Mouse (Mus musculus) heart, postnatal 0 days (tissue): Measurements from ENCODE around the gene Atp2b1. TPM values are rescaled to one million over a fixed set of nuclear protein-coding genes. Genes with fewer than 3 reads are reported as not detected.

Experiments used
- ATAC-seq: fragments of 200-750 bp; cut with Nextera tagmentation; 2 replicates; pipeline ENCODE4 v1.8.0; 2017; ENCODE audit warnings: low read depth, moderate number of reproducible peaks, moderate library complexity; ENCODE audit not compliant: insufficient read depth
- DNase-seq: peaks from one replicate; pipeline ENCODE4 v3.0.0-alpha.2; 2016; ENCODE audit warnings: low spot score
- H3K27ac ChIP-seq: fragments of 300-500 bp; sonication (generic); 2 replicates; pipeline ENCODE4 v1.5.1; 2014; ENCODE audit warnings: low read depth, mild to moderate bottlenecking
- H3K27me3 ChIP-seq: fragments of 300-500 bp; sonication (generic); 2 replicates; pipeline ENCODE4 v1.6.1; 2014; ENCODE audit warnings: low read length, mixed read lengths; ENCODE audit not compliant: control insufficient read depth, insufficient read depth
- H3K36me3 ChIP-seq: fragments of 300-500 bp; sonication (generic); replicated peaks from 2 replicates; pipeline ENCODE4 v1.6.1; 2014; ENCODE audit warnings: low read length, mixed read lengths; ENCODE audit not compliant: control insufficient read depth, insufficient read depth
- H3K4me1 ChIP-seq: fragments of 300-500 bp; sonication (generic); 2 replicates; pipeline ENCODE4 v1.6.1; 2014; ENCODE audit warnings: antibody characterized with exemption; ENCODE audit not compliant: control insufficient read depth, insufficient read depth
- H3K4me2 ChIP-seq: fragments of 300-500 bp; sonication (generic); 2 replicates; pipeline ENCODE4 v1.6.1; 2014; ENCODE audit warnings: low read depth, mild to moderate bottlenecking, low read length, moderate library complexity
- H3K4me3 ChIP-seq: fragments of 300-500 bp; sonication (generic); 2 replicates; pipeline ENCODE4 v1.5.1; 2014; ENCODE audit warnings: low read depth, low read length
- H3K9ac ChIP-seq: fragments of 300-500 bp; sonication (generic); replicated peaks from 2 replicates; pipeline ENCODE4 v1.6.1; 2014; ENCODE audit warnings: low read depth, low read length, mixed read lengths
- H3K9me3 ChIP-seq: fragments of 300-500 bp; sonication (generic); replicated peaks from 2 replicates; pipeline ENCODE4 v1.6.1; 2016; ENCODE audit warnings: low read length; ENCODE audit not compliant: control insufficient read depth
- CTCF ChIP-seq: IDR thresholded peaks from 2 replicates; pipeline ENCODE4 v1.5.1; 2016; ENCODE audit warnings: antibody characterized with exemption, control low read depth, low read depth
- EP300 ChIP-seq: IDR thresholded peaks from 2 replicates; pipeline ENCODE4 v1.6.1; 2016; ENCODE audit warnings: antibody characterized with exemption, low read depth
- WGBS: fragments of 180-500 bp; shearing (Covaris S2); extraction: QIAGEN DNeasy Blood & Tissue Kit; methylation state at CpG from one replicate; pipeline ENCODE4 v1.1.7; 2014; 5-methylcytosine and 5-hydroxymethylcytosine counted together
- polyA plus RNA-seq: library from polyadenylated mRNA; unstranded; fragments of >200 nt; fragmentation: Nextera tagmentation; extraction: Ambion mirVana; gene quantifications from 2 replicates; pipeline ENCODE4 v1.2.1, GENCODE M21; 2015
- total RNA-seq: library from RNA; depleted of rRNA; stranded (reverse); fragments of >200 nt; gene quantifications from 2 replicates; pipeline ENCODE4 v1.2.3, GENCODE M21; 2014; ENCODE audit warnings: low replicate concordance

Gene Atp2b1
- total and polyA plus RNA-seq, 2 experiments from 2014 or later: 28.3 to 67.0 TPM

DNA sequence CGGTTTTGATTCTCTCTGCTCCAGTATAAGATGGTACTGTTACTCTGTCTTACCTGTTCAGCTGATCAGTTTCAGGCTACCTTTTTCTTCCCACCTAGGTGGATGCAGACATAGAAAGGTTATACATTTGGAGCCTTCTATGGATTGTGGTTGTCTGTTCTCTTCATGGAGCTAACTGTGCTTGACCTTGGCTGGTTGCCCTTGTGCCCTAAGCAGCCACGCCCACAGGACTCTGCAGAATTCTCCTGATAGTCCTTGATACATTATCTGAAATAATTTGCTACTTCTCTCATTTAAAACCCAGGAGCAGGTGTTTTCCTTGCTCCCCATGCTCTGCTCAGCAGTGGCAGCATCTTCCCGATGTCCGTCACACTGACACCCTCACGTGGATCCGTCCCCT is 61.4 kb downstream of the Atp2b1 start:
- H3K36me3 ChIP-seq: peaks cover 7% of the 10 kb centered on the region; the same call in 1 of the 2 replicates
- H3K27ac ChIP-seq: no peak overlapping the region
- H3K4me3 ChIP-seq: no peak overlapping the region
- H3K4me1 ChIP-seq: no peaks in the 10 kb centered on the region
- H3K4me2 ChIP-seq: no peak overlapping the region
- H3K9me3 ChIP-seq: no peaks in the 10 kb centered on the region
- H3K27me3 ChIP-seq: no peaks in the 10 kb centered on the region
- TF ChIP-seq EP300: no peak
- no peak for TF ChIP-seq CTCF
- ATAC-seq: no peak
- 68% methylated on average over 6 of the region's 6 CpGs for WGBS
- DNase-seq: no peak
- H3K9ac ChIP-seq: no peak overlapping the region

DNA sequence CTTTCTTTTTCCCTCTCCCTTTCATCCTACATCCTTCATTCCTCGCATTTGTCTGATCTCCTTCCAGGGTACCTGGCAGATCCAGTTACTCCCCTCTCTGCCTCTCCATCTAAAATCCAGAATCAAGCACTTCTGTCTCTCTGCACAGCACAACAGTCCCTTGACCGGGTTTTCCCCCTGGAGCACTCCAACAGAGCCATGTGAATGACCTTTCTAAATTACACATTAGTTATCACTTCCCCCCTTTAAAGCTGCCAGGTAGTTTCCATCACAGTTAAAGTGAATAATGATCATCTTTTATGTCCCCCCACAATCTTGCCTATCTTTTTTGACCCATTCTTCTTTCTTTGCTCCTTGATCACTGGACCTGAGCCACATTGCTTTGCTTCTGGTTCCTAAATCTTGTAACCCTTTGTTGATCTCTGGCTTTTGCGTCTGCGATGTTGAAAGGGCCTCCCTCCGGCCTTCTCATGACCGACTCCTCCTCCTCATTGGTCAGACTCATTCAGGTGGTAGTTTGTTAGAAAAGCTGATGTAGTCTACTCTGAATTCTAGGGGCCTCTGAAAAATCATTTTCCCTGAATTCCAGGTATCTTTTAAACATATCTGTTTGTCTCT is 62.8 kb downstream of the Atp2b1 start:
- no peak overlapping the region for H3K9ac ChIP-seq
- no peak for TF ChIP-seq EP300
- TF ChIP-seq CTCF: no peak
- DNase-seq: no peak
- 79% methylated on average over 6 of the region's 6 CpGs for WGBS
- H3K36me3 ChIP-seq: peaks cover 13% of the 10 kb centered on the region; the same call in 1 of the 2 replicates
- H3K4me3 ChIP-seq: no peak overlapping the region
- ATAC-seq: no peak
- no peak overlapping the region for H3K27ac ChIP-seq
- no peaks in the 10 kb centered on the region for H3K4me1 ChIP-seq
- no peak overlapping the region for H3K4me2 ChIP-seq
- no peaks in the 10 kb centered on the region for H3K27me3 ChIP-seq
- H3K9me3 ChIP-seq: no peaks in the 10 kb centered on the region

DNA sequence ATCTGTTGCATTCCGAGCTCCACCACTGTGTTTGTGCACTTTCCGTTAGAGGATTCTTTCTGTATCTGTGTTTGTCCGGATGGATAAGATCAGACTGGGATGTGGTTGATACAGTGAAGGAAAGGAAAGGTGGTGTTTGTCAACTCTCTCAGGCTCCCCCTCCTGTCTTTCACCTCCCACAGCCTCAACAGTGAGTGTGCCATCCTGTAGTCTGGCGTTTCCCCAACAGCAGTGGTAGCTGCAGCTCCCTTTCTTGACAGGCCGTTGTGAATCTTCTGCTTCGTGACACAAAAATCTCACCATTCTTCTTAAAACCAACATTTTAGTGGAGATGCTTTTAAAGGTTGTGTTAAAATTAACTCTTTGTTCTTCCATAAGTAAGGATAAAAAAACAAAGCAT is 64.6 kb downstream of the Atp2b1 start:
- TF ChIP-seq EP300: no peak
- no peak for TF ChIP-seq CTCF
- 57% methylated on average over 6 of the region's 6 CpGs for WGBS
- Histone ChIP-seq H3K36me3 (peaks cover 15% of the 10 kb centered on the region; the same call in 1 of the 2 replicates), H3K4me2 (no peak overlapping the region), H3K4me1 (no peaks in the 10 kb centered on the region), H3K9me3 (no peaks in the 10 kb centered on the region), H3K27ac (no peak overlapping the region), H3K27me3 (no peaks in the 10 kb centered on the region), H3K9ac (no peak overlapping the region), H3K4me3 (no peak overlapping the region)
- no peak for ATAC-seq
- no peak for DNase-seq

DNA sequence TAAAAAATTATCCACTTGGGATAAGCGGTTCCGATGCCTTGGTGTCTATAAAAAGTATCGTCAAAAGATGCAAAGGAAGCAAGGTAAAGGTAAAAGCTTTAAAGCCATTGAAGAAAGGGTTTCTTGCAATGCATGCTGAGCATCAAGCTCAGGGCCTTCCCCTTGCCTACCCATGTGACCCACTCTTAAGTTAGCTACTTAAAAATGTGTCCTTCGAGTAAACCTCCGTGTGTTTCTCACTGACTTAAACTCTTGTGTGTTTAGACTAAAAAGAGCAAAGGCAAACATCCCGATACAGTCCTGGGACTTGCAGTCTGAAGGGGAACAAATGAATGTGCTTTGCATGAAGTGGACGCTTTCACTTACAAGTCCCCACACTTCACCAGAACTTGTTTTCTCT is 65.1 kb downstream of the Atp2b1 start:
- 73% methylated on average over 7 of the region's 7 CpGs for WGBS
- peaks cover 15% of the 10 kb centered on the region; the same call in 1 of the 2 replicates for H3K36me3 ChIP-seq

DNA sequence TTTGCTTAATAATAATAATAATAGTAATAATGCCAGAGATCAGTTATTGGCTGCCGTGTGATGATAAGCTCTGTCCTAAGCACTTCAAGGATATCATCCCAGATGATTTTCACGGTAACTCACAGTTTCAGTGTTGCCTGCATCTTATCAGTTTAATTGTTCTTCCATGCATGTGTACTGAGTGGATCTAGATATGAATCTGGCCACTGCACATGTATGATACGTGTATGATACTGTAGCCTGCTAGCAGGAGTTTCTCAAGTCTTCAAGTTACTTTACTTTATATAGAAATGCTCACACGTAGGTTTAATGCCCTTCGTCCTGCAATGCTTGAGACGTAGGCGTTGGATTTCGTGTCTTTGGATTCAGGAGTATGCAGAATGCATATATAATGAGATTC is 65.7 kb downstream of the Atp2b1 start:
- DNase-seq (no peak), ATAC-seq (no peak)
- TF ChIP-seq EP300 (no peak), CTCF (no peak)
- no peaks in the 10 kb centered on the region for H3K27me3 ChIP-seq
- no peaks in the 10 kb centered on the region for H3K9me3 ChIP-seq
- H3K36me3 ChIP-seq: peaks cover 15% of the 10 kb centered on the region; the same call in 1 of the 2 replicates
- no peak overlapping the region for H3K4me3 ChIP-seq
- H3K9ac ChIP-seq: no peak overlapping the region
- WGBS: 83% methylated on average over 8 of the region's 8 CpGs
- no peak overlapping the region for H3K4me2 ChIP-seq
- no peaks in the 10 kb centered on the region for H3K4me1 ChIP-seq
- no peak overlapping the region for H3K27ac ChIP-seq

More for the DNA sequence above, 65.1 kb downstream of the Atp2b1 start:
- H3K4me2 ChIP-seq: no peak overlapping the region
- H3K27ac ChIP-seq: no peak overlapping the region
- ATAC-seq (no peak), DNase-seq (no peak)
- no peak overlapping the region for H3K9ac ChIP-seq
- no peaks in the 10 kb centered on the region for H3K4me1 ChIP-seq
- H3K9me3 ChIP-seq: no peaks in the 10 kb centered on the region
- H3K27me3 ChIP-seq: no peaks in the 10 kb centered on the region
- no peak overlapping the region for H3K4me3 ChIP-seq
- TF ChIP-seq EP300 (no peak), CTCF (no peak)

DNA sequence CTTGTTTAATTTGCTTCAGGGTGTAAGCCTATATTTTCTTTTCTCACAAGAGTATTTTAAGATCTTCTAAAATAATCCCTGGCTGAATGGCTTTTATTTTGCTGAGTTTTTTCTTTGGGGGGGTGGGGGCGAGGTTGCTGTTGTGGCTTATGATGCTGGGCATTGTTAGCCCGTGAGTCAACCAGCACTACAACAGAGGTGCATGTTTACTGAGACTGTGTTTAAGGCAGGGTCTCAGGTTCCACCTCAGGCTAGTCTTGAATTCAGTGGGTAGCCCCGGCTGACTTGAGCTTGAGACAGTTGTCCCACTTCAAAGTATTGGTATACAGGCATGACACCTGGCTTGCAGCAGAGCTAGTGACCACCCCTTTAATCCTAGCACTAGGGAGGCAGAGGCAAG is 77.8 kb downstream of the Atp2b1 start:
- Histone ChIP-seq H3K4me3 (no peak overlapping the region), H3K9ac (no peak overlapping the region), H3K9me3 (no peaks in the 10 kb centered on the region), H3K4me1 (no peaks in the 10 kb centered on the region), H3K4me2 (no peak overlapping the region), H3K27me3 (no peaks in the 10 kb centered on the region), H3K27ac (no peak overlapping the region), H3K36me3 (peaks cover 70% of the 10 kb centered on the region)
- DNase-seq (no peak), ATAC-seq (no peak)
- 86% methylated on average over 3 of the region's 3 CpGs for WGBS
- TF ChIP-seq CTCF (no peak), EP300 (no peak)
